Mouse (Mus musculus) heart, postnatal 25 days (tissue): Measurements from ENCODE around the gene Olfr720. TPM values are rescaled to one million over a fixed set of nuclear protein-coding genes. Genes with fewer than 3 reads are reported as not detected.

ENCODE experiments used
- DNase-seq: peaks from one replicate; pipeline ENCODE4 v3.0.0; 2022; ENCODE audit warnings: low spot score
- intact Hi-C: fragments of 180-260 bp; cut with DNase I; formaldehyde crosslinking; loops from one replicate; pipeline ENCODE4 v1.15.1; 2025
- total RNA-seq, 2 experiments: library from RNA; stranded (reverse); gene quantifications; 2 replicates each; pipeline ENCODE4 v1.2.3; 2021

The Olfr720 gene
- not detected for total RNA-seq

DNA sequence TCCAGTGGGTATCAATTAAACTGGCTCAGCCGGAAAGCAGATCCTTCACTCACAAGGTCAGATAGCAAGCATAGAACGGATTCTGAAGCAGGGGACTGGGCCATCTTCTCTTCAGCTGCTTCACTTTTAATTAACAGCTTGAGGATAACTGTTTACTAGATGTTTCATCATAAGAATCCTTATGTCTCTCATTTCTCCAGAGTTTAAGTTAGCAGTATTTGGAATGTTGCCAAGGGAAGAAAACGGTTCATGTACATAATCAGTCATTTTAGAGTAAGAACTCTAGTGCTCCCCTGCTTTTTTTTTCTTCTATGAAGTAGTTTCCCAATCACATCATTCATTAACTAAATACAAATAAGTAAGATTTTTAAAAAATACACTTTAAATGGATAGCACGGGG is at the start of gene Olfr720:
Gene Olfr720 (minus strand): TSS at position 101 of the 400 bp plus-strand sequence.
- intact Hi-C loops = no loop called here
- no peak for DNase-seq

Other genes with a start within 250 kb of the Olfr720 start
- gene Atxn7, start 225.4 kb downstream of the Olfr720 start, total RNA-seq = 10 to 100 TPM; 14.7 to 19.0 TPM
- 10 to 100 TPM; 87.7 to 96.3 TPM for gene Thoc7, start 225.0 kb downstream of the Olfr720 start, total RNA-seq
- 10 to 100 TPM; 78.7 to 84.2 TPM for gene Psmd6, start 65.9 kb downstream of the Olfr720 start, total RNA-seq
- gene Olfr31, start 136.0 kb upstream of the Olfr720 start, total RNA-seq = not detected
- 1 to 10 TPM; 4.1 to 4.8 TPM for gene Il3ra, start 159.4 kb upstream of the Olfr720 start, total RNA-seq
- not detected for gene Olfr721-ps1, start 214.5 kb upstream of the Olfr720 start, total RNA-seq